Mouse (Mus musculus): Measurements from ENCODE around the gene Ccdc30.

Ccdc30 gene

DNA sequence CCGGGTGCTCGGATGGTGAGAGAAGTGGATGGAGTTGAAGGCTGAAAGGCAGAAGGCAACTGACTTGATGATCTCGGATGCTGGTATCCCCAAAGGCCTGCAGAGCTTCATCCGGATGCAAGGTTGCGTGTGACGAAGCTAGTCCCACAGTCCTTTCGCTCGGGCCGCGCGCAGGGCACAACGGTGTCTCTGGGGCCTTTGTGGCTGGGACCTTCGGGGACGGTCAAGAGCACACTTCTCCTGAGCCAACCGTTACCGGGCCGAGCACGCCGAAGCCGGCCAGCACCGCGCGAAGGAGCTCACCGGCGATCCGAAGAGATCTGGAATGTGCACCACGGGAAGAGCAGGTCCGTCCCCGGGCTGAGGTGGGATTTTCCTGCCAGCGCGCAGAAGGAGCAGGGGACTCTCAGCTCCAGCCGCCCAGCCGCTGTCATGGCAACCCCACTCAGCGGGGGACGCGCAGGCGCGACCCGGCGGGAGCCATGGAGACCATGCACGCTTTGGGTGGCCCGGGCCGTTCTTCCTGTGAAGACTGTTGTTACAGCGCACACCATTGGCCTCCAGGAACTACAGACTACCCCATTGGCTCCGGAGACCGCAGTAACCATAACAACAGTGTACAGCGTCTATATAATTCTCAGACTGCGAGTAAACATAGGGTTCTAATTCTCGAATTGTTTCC lies at the start of gene Ccdc30:
Ccdc30 (minus strand) TSS at position 450 of the 682 bp plus-strand sequence.
- DNase-seq (ENCODE audit: low read depth in 2 of 2, low spot score in 2 of 2): peak; percentile 69 to 79

DNA sequence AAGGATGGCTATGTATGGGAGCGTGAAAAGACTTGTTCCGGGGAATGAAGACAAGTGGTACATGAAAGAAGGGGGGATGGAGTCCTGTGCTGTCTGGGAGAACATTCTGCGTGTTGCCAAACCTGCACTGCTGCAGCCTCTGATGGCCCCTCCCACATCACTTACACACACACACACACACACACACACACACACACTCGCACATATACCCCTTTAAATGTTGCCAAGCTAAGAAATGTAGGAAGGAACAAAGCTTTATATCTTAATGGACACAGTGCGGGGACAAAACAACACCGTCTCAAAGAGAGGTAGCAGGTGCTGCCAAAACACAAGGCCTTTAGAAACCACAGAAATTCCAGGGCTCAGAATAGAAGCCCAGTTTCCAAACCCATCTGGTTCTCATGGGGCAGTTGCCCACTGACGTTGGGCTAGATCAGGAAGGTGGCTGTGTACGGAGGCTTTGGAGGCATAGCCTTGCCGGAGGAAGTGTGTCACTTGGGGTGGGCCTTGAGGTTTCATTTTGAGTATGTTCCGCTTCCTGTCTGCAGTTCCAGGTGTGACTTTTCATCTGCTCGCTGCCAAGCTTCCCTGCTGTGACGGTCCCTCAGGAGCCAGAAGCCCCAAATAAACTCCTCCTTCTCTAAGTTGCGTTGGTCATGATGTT lies 48.6 kb upstream of the Ccdc30 start:
- peak; percentile 22 to 29 for DNase-seq (ENCODE audit: low read depth in 2 of 2, low spot score in 2 of 2)

DNA sequence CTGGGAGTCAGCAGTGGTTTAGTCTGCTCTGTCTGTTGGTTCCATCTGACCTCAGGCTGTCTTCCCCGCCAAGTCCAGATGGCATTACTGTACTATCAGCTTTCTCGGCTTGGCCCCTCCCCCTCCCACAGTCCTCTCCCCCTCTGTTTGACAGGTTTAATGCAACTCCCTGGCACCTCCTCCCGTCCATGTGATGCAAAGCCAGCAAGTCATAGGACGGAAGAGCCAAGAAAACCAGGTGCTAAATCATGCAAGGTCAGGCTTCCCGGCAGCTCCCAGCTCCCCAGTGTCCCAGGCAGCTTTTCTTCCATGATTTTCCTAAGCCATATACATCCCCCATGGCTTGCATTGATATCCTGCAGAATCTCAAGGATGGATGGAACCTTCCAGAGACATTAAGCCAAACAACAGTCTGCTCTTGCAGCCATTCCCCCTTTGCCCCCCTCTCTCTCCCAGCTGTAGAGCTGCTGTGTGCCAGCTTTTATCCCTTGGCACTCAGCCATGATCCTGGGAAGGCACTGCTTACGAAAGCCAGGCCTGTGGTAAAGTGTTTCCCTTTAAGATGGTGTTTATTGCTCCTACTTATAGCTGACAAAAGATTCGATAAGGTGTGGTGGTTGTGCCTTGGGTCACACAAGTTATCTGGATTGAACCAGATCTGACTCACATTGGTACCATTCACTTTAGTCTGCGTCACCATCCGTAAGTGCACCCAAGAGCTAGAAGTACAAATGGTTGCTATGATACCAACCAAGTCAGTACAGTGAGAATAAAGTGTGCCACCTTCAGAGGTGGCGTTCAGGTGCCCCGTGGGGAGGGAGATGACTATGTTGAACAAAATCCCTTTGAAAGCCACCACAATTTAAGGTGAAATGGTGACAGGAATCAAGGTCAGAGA lies 47.8 kb upstream of the Ccdc30 start:
- peak; percentile 6 to 33 for DNase-seq (ENCODE audit: low read depth in 2 of 2, low spot score in 2 of 2)

DNA sequence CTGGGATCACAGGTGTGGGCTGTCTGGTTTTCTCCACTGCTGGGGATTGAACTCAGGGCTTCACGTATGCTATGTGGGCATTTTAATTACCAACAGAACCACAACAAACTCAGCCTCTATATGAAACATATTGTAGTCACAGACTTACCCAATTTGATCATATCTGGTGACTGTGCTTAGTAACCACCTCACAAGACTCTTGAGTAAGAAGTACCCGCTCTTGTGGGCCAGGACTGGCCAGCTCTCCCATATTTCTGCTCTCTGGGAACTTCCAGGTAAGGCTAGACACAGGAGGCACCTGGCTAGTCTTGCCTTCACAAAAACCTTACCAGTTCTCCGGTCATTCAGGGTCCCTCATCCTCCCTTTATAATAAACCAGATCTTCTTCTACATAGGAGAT lies 47.1 kb upstream of the Ccdc30 start:
- no peak for DNase-seq (ENCODE audit: low read depth in 2 of 2, low spot score in 2 of 2)

DNA sequence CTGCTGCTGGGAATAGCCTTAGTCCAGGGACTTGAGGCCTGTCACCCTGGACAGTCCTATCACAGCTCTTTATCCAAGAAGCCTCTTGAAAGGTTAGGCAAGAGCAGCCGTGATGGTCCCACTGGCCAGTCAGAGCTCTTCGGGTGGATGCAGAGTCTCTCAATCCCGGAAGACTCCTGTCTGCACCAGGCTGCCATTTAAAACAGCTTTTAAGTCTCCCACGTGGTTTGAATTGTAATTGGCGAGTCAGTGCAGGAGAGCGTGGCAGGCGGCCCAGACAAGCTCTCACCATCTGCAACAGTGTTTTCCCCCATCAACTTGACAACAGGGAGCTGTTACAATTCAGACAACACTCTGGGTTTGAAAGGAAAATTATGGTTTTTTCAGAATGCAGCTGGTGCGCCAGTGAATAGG lies 45.4 kb upstream of the Ccdc30 start:
- no peak for DNase-seq (ENCODE audit: low read depth in 2 of 2, low spot score in 2 of 2)

DNA sequence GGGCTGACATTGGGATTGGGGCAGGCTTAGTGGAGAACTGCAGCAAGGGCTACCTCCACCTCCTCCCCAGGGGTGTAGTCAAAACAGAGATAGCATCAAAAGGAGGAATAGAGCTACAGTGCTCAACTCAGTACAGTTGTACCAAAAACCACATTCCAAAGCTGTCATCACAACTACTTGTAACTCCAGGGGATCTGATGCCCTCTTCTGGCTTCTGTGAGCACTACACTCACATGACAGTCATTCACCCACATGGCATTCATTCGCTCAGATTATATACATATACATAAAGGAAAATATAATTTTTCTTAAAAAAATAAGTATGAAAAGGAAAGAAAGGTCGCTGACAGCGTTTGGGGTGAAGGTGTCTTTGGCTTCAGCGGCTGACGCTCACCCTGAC lies 45.0 kb upstream of the Ccdc30 start:
- no peak for DNase-seq (ENCODE audit: low read depth in 2 of 2, low spot score in 2 of 2)

DNA sequence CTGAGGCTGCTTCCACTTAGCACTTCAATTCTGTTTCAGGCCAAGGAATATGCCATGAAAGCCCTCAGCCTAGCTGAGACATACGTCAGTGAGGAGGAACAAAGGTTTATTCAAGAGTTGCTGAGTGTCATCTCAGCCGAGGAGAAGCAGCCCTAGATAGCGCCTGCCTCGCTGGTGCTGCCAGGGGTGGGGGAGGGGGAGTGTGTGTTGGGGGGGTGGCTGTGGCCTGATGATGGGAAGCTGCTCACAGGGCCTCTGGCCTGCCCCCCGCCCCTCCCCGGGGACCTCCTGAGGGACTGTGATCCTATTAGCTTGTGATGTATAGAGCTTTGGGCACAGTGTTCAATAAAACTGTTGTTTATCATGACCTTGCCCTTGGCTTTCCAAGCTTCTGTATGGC lies 38.2 kb upstream of the Ccdc30 start:
- no peak for DNase-seq (ENCODE audit: low read depth in 2 of 2, low spot score in 2 of 2)

DNA sequence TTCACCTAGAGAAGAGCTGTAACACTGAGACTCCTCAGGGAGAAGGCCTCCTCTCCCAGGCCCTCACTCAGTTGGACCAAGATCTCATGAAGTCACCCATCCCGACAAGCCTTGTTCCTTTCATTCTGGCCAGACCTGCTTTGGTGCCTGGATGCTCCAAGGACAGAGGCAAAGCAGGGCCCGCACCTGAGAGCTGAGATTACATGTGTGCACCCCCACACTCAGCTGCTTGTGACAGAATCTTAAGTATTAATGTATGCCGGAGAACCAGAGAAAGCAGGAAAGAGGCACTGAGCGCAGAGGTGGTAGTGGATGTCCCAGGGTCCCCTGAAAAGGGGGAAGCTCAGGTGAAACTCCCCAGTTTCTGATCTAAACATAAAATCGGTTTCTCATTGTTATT lies 37.8 kb upstream of the Ccdc30 start:
- no peak for DNase-seq (ENCODE audit: low read depth in 2 of 2, low spot score in 2 of 2)

DNA sequence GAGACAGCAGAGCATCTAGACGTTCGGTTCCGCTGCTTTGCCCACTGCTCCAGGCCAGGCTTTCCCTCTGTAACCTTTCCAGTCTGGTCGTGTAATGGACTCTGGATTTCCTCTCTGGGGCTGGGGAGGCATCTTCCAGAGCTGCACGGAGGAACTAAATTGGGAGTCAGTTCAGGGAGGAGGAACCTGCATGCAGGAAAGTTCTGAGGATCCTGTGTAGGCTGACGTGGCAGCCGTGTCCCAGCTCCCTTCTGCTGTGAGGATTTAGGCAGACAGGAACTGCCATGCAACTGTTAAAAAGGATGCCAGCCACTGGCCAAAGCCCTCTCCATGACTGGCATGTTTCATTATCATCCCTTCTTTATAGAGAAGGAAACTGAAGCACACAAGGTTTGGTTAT lies 35.1 kb upstream of the Ccdc30 start:
- no peak for DNase-seq (ENCODE audit: low read depth in 2 of 2, low spot score in 2 of 2)

DNA sequence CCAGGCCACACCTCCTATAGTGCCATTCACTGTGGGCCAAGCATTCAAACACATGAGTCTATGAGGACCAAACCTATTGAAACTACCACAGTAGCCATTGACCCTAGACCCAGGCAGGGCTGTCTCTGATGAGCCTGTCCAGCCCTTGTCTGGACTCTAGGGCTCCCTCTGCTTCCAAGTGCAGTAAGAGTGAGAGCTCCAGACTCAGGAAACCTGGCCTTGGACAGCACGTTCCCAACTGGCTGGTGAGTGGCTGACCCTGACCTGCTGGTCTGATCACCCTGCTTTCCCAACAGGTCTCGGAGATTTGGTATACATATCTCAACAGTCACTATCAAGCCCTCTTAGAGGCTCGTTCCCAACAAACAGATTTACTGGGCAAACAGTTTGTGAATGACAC lies 32.5 kb upstream of the Ccdc30 start:
- DNase-seq (ENCODE audit: low read depth in 2 of 2, low spot score in 2 of 2): no peak

DNA sequence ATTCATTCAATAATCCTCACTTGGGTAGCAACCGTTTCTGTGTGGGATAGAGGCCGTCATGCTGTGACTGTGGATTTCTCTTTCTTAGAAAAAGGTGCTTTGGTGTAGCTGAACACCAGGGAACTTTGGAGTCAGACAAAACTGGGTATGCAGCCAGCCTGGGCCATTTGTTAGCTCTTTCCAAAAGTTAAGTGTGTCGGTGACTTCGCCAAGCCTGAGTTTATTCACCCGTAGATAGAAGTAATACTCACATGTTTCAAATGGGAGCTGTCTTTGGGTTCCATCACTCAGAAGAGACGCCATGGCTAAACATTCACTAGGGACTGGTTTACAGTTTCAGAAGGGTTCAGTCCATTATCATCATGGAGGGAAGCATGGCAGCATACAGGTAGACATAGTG lies 31.9 kb upstream of the Ccdc30 start:
- no peak for DNase-seq (ENCODE audit: low read depth in 2 of 2, low spot score in 2 of 2)

DNA sequence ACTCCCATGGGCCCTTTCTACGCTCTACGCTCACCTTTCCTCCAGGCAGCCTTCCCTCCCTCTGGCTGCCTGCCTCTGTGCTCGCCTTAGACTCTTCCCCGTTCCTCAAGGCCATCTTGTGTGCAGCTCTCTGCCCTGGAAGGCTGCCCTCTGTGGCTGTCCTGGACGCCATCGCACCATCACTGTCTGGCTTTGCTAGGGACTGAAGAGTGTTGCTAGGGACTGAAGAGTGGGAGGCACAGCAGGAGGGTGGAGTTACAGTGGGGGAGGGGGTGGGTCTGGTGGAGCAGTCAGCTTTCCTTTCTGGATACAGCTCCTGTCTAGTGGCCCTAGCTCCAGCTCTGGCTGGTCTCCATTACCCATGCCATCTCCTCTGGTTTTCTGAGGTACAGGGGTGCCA lies 27.2 kb upstream of the Ccdc30 start:
- DNase-seq (ENCODE audit: low read depth in 2 of 2, low spot score in 2 of 2): no peak

DNA sequence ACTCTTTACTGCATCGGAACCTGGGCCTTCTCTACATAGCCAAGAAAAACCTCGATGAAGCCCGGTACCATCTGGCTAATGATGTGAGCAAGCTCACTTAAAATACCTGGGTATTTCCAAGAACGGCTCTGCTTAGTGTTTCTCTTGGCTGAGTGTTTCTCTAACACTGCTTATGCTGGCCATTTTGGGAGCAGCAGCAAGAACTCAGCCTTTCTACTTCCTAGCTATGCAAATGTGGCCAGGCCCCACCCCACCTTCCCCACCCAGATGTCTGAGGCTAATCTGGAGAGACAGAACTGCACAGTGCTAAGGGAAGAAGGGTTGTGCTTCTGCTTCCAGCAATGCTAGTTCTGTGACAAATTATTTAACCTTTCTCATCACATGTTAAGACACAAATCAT lies 26.5 kb upstream of the Ccdc30 start:
- no peak for DNase-seq (ENCODE audit: low read depth in 2 of 2, low spot score in 2 of 2)

DNA sequence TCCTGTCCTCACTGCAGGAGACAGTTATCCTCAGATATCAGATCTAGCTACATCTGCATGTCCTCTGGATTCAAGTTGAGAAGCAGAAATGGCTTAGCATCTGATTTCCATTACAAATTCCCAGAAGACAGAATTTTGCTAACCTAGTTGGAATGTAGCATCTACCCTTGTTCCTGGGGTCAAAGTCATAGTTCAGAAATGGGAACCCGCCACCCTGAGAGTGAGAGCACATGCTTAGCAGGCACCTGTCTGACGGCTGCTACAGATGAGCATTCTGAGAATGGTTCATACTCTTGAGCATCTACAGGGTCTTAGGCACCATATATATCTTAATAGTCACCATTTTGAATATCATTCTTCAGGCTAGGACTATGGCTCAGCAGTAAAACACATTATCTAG lies 22.6 kb upstream of the Ccdc30 start:
- DNase-seq (ENCODE audit: low read depth in 2 of 2, low spot score in 2 of 2): no peak

DNA sequence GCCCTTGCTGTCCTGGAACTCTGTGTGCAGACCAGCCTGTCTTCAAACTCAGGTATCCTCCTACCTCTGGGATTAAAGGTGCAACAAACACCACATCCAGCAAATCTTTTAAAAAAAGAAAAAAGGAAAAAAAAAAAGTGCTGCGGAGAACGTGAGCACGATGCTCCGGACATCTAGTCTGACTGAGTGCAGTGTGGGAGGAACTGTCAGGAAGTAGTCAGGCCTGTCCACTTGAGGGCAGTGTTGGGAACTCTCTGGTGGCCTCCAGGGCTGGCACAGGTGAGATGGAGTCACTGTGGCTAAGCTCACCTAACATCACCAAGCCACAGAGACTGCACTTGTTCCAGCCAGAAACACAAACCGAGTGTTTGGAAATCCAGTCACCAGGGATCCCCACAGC lies 15.4 kb upstream of the Ccdc30 start:
- DNase-seq (ENCODE audit: low read depth in 2 of 2, low spot score in 2 of 2): peak in 1 of 2 experiments; percentile 21

DNA sequence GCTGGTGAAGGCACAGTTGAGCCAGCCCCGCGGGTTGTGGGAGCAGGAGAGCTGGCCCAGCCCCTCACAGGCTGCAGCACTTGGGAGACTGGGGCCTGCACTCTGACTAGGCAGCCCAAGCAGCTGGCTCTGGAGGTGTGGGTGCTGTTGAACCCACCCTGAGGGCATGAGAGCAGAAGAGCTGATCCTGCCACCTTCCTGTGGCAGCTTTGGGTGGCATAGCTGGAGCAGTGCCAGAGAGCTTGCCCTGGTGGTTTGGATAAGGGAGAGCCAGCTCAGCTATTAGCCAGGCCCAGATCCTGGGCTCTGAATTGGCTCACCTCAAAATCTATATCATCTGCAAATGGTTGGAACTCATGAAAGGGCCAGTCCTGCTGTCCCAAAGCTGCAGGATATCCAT lies 12.4 kb upstream of the Ccdc30 start:
- no peak for DNase-seq (ENCODE audit: low read depth in 2 of 2, low spot score in 2 of 2)

DNA sequence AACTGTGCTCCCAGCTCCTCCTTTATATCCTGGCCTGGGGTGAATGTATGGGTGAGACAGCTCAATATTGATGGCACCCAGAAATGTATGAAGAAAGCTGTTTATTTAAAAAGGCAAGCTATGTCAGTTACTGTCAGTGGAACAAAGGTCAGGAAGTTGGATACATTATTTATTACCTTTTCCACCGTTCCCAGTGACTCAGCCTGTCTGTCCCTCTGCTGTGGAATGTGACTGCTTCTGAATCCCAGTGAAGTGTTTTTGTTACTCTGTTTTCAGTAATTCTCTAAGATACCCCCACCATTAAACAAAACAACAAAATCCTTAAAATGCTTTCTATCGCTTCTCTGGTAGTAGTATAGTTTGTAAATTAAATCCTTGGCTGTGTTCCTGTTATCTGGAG lies 10.3 kb upstream of the Ccdc30 start:
- DNase-seq (ENCODE audit: low read depth in 2 of 2, low spot score in 2 of 2): no peak

DNA sequence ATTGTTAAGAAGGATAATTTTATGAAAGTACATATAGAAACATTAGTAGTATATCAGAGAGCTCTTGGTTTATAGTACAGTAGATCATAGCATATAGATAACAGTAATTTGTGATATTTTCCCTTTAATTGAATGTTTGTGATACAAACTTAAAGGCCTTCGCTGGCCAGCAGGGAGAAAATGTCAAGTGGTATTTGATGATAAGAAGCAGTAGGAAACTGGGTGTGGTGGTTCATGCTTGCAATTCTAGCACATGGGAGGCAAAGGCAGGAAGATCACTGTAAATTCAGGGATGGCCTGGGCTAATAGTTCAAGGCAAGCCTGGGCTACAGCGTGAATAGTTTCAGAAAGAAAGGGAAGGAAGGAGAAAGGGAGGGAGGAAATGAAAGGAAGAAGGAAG lies 9.8 kb upstream of the Ccdc30 start:
- no peak for DNase-seq (ENCODE audit: low read depth in 2 of 2, low spot score in 2 of 2)

DNA sequence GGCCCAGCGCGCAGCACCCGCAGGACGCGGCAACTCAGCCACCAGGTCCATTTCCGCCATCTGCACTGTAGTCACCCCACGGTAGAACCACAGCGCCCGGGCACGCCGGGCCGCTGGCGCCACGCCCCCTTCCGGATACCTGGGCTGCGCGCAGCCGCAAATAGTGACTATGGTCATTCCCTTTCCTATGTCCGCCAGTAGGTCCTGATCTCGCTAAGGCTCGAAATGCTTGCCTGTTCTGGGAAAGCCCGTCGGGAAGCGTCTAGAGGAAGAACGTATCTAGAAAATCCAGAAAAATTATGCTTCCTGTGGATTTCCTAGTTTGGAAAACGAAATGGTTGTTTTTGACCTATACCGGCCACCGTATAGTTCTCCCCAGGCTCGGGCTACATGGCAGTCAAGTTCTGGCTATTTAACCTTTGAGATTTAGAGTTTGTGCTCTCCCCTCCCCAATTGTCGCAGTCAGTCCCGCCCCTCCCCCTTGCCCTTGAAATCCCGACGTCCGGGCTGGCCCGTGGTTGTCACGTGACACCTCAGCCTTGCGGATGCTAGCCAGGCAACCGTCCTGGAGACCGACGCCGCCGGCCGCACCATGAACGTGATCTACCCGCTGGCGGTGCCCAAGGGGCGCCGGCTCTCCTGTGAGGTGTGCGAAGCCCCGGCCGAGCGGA lies 7.1 kb upstream of the Ccdc30 start, which contains the start of the genes Ppcs and Zmynd12:
Ppcs (minus strand) TSS at position 127 of the 671 bp plus-strand sequence.
Zmynd12 (plus strand) TSS at position 521 of the 671 bp plus-strand sequence.
- peak; percentile 84 for DNase-seq (ENCODE audit: low read depth in 2 of 2, low spot score in 2 of 2)

DNA sequence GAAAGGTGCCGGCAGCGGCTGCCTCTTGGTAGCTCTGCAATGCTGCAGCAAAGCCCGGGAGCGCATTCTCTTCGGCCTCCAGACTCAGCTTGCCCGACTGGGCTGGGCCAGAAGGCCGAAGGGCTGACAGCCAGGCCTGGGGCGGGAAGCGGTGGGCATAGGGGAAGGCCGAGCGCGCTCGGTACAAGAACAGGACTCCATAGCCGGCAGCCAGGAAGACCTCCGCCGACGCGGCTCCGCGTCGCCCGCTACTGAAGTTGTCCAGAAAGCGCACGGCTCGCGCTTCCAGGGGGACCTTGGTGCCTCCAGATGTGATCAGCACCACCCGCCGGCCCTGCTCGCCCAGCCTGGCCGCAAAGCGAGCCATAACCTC lies 6.6 kb upstream of the Ccdc30 start:
- no peak for DNase-seq (ENCODE audit: low read depth in 2 of 2, low spot score in 2 of 2)

DNA sequence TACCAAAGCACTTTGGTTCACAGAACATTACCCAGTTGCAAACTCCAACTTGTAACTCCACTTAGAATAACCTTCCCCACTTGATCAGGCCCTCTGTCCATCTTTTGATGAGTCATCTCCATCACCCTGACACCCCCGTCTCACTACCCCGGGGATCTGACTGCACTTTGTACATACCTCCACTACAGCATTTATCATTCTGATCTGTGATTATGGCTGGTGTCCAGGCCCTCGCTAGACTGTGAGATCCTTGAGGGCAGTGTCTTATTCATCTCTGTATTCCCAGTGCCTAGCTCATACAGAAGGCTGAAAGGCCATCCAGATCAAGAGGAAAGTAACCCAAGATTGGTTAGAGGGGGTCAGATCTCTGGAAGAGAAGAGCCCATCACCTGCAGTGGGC lies 5.9 kb upstream of the Ccdc30 start:
- no peak for DNase-seq (ENCODE audit: low read depth in 2 of 2, low spot score in 2 of 2)
